Mouse (Mus musculus) MEL (cell line): ENCODE results near the gene Lingo1. TPM values are rescaled to one million over a fixed set of nuclear protein-coding genes. Genes with fewer than 3 reads are reported as not detected.

Experiments used
- DNase-seq: peaks from one replicate; pipeline ENCODE4 v3.0.0; 2011; ENCODE audit warnings: low read depth, low spot score
- H3K27ac ChIP-seq: 2 replicates; pipeline ENCODE4 v1.5.1; 2012; ENCODE audit warnings: low read depth, mild to moderate bottlenecking, control low read depth, low read length, moderate library complexity; ENCODE audit not compliant: control insufficient read depth
- H3K27me3 ChIP-seq, 2 experiments: fragments of 150-350 bp in 1 of 2; sonication (generic) in 1 of 2; 2 replicates each; pipeline ENCODE4 v1.6.1; 2012; ENCODE audit warnings: low read length in 2 of 2, mild to moderate bottlenecking in 2 of 2, improper control_type of control experiment in 1 of 2, moderate library complexity in 1 of 2; ENCODE audit not compliant: insufficient read depth in 2 of 2, control insufficient read depth in 1 of 2
- H3K36me3 ChIP-seq, 2 experiments: 2 replicates each; pipeline ENCODE4 v1.6.1; 2012 to 2014; ENCODE audit warnings: low read length in 2 of 2, improper control_type of control experiment in 1 of 2, inconsistent platforms in 1 of 2, mild to moderate bottlenecking in 1 of 2; ENCODE audit not compliant: insufficient read depth in 2 of 2, control insufficient read depth in 1 of 2
- H3K4me1 ChIP-seq, 2 experiments: fragments of 150-350 bp in 1 of 2; sonication (generic) in 1 of 2; 2 replicates each; pipeline ENCODE4 v1.6.1; 2012; ENCODE audit warnings: low read length in 2 of 2, improper control_type of control experiment in 1 of 2, mild to moderate bottlenecking in 1 of 2; ENCODE audit not compliant: insufficient read depth in 2 of 2, control insufficient read depth in 1 of 2
- H3K4me3 ChIP-seq, 2 experiments: fragments of 150-350 bp in 1 of 2; sonication (generic) in 1 of 2; 2 replicates each; pipeline ENCODE4 v1.5.1; 2012; ENCODE audit warnings: low read depth in 2 of 2, low read length in 2 of 2, mild to moderate bottlenecking in 2 of 2, moderate library complexity in 2 of 2, control low read depth in 1 of 2, improper control_type of control experiment in 1 of 2; ENCODE audit not compliant: control insufficient read depth in 1 of 2, insufficient read depth in 1 of 2
- H3K79me2 ChIP-seq: 2 replicates; pipeline ENCODE4 v1.6.1; 2012; ENCODE audit warnings: mild to moderate bottlenecking, low read length, moderate library complexity; ENCODE audit not compliant: control insufficient read depth, poor library complexity, insufficient read depth
- H3K9ac ChIP-seq: 2 replicates; pipeline ENCODE4 v1.6.1; 2012; ENCODE audit warnings: low read depth, mild to moderate bottlenecking, control low read depth, low read length, moderate library complexity; ENCODE audit not compliant: control insufficient read depth, poor library complexity, severe bottlenecking
- H3K9me3 ChIP-seq: fragments of 150-350 bp; sonication (generic); replicated peaks from 2 replicates; pipeline ENCODE4 v1.6.1; 2012; ENCODE audit warnings: mild to moderate bottlenecking, low read length, improper control_type of control experiment, moderate library complexity; ENCODE audit not compliant: insufficient read depth
- BHLHE40 ChIP-seq: IDR thresholded peaks from 2 replicates; pipeline ENCODE4 v1.6.1; 2012; ENCODE audit warnings: low read depth, mild to moderate bottlenecking, inconsistent platforms, low read length, improper control_type of control experiment, borderline replicate concordance
- CHD1 ChIP-seq: IDR thresholded peaks from 2 replicates; pipeline ENCODE4 v1.6.1; 2012; ENCODE audit warnings: low read depth, mild to moderate bottlenecking, inconsistent platforms, low read length, improper control_type of control experiment
- CHD2 ChIP-seq: IDR thresholded peaks from 2 replicates; pipeline ENCODE4 v1.6.1; 2011; ENCODE audit warnings: low read length, improper control_type of control experiment
- CTCF ChIP-seq, 3 experiments: IDR thresholded peaks in 2 of 3; conservative IDR thresholded peaks in 1 of 3; 2 replicates each; pipeline ENCODE4 v1.5.1; 2011 to 2012; ENCODE audit warnings: low read length in 3 of 3, low read depth in 2 of 3, mild to moderate bottlenecking in 2 of 3, improper control_type of control experiment in 1 of 3, inconsistent platforms in 1 of 3, mixed read lengths in 1 of 3, moderate library complexity in 1 of 3; ENCODE audit not compliant: control insufficient read depth in 1 of 3, insufficient read depth in 1 of 3, poor library complexity in 1 of 3, severe bottlenecking in 1 of 3
- E2F4 ChIP-seq: IDR thresholded peaks from 2 replicates; pipeline ENCODE4 v1.6.1; 2011; ENCODE audit warnings: low read depth, low read length, improper control_type of control experiment, borderline replicate concordance
- ELF1 ChIP-seq: IDR thresholded peaks from 2 replicates; pipeline ENCODE4 v1.6.1; 2014; ENCODE audit warnings: low read depth, mild to moderate bottlenecking, inconsistent platforms, low read length, improper control_type of control experiment, moderate library complexity
- ETS1 ChIP-seq: IDR thresholded peaks from 2 replicates; pipeline ENCODE4 v1.6.1; 2012; ENCODE audit warnings: low read depth, mild to moderate bottlenecking, inconsistent platforms, low read length, improper control_type of control experiment, moderate library complexity
- HCFC1 ChIP-seq: IDR thresholded peaks from 2 replicates; pipeline ENCODE4 v1.6.1; 2012; ENCODE audit warnings: low read depth, mild to moderate bottlenecking, inconsistent platforms, low read length, improper control_type of control experiment, moderate library complexity
- MAFK ChIP-seq: IDR thresholded peaks from 2 replicates; pipeline ENCODE4 v1.6.1; 2011; ENCODE audit warnings: low read depth, mild to moderate bottlenecking, low read length, improper control_type of control experiment, borderline replicate concordance
- MAZ ChIP-seq: IDR thresholded peaks from 2 replicates; pipeline ENCODE4 v1.6.1; 2012; ENCODE audit warnings: low read depth, mild to moderate bottlenecking, inconsistent platforms, low read length, improper control_type of control experiment
- MYB ChIP-seq: IDR thresholded peaks from 2 replicates; pipeline ENCODE4 v1.6.1; 2011; ENCODE audit warnings: mild to moderate bottlenecking, low read depth, low read length, improper control_type of control experiment
- MYC ChIP-seq: IDR thresholded peaks from 2 replicates; pipeline ENCODE4 v1.6.1; 2011; ENCODE audit warnings: low read depth, mild to moderate bottlenecking, low read length, improper control_type of control experiment, moderate library complexity
- NELFE ChIP-seq: IDR thresholded peaks from 2 replicates; pipeline ENCODE4 v1.6.1; 2011; ENCODE audit warnings: low read depth, low read length, improper control_type of control experiment
- POLR2AphosphoS2 ChIP-seq: IDR thresholded peaks from 2 replicates; pipeline ENCODE4 v1.6.1; 2011; ENCODE audit warnings: low read length, improper control_type of control experiment
- RAD21 ChIP-seq: IDR thresholded peaks from 2 replicates; pipeline ENCODE4 v1.6.1; 2011; ENCODE audit warnings: mild to moderate bottlenecking, low read depth, low read length, improper control_type of control experiment
- TAL1 ChIP-seq: IDR thresholded peaks from 2 replicates; pipeline ENCODE4 v1.6.1; 2012; ENCODE audit warnings: mild to moderate bottlenecking, inconsistent platforms, low read length, moderate library complexity, mixed read lengths
- UBTF ChIP-seq: IDR thresholded peaks from 2 replicates; pipeline ENCODE4 v1.6.1; 2012; ENCODE audit warnings: low read depth, mild to moderate bottlenecking, inconsistent platforms, low read length, improper control_type of control experiment, moderate library complexity, borderline replicate concordance; ENCODE audit not compliant: insufficient read depth
- USF1 ChIP-seq: IDR thresholded peaks from 2 replicates; pipeline ENCODE4 v1.6.1; 2014; ENCODE audit warnings: low read depth, mild to moderate bottlenecking, inconsistent platforms, low read length, improper control_type of control experiment, moderate library complexity
- ZC3H11A ChIP-seq: IDR thresholded peaks from 2 replicates; pipeline ENCODE4 v1.6.1; 2012; ENCODE audit warnings: low read depth, mild to moderate bottlenecking, inconsistent platforms, low read length, improper control_type of control experiment
- polyA plus RNA-seq, 2 experiments: library from polyadenylated mRNA; stranded (reverse) in 1 of 2; unstranded in 1 of 2; fragments of >175 nt in 1 of 2; fragments of >200 nt in 1 of 2; gene quantifications; 2 replicates each; pipeline versions ENCODE4 v1.2.1 to v1.2.4; 2012; ENCODE audit warnings: low replicate concordance in 2 of 2, low read depth in 1 of 2; ENCODE audit not compliant: insufficient read length in 2 of 2, insufficient read depth in 1 of 2, missing spikeins in 1 of 2
- total RNA-seq: library from RNA; depleted of rRNA; stranded (reverse); fragments of 300-350 nt; gene quantifications from 2 replicates; pipeline ENCODE4 v1.2.3, GENCODE M21; 2012

The Lingo1 gene
- total and polyA plus RNA-seq, 3 experiments = not detected

- no peak for TF ChIP-seq TAL1
- no peak for TF ChIP-seq USF1
- no peak for TF ChIP-seq E2F4
- no peak for TF ChIP-seq MAZ
- no peak for TF ChIP-seq MYB
- no peaks in the 10 kb centered on the region for H3K79me2 ChIP-seq
- no peak overlapping the region for H3K9ac ChIP-seq
- no peaks in the 10 kb centered on the region for H3K36me3 ChIP-seq
- H3K27me3 ChIP-seq = peaks cover 0 to 1% of the 10 kb centered on the region in 2 experiments; a peak in 1 of 4 replicates
- H3K27ac ChIP-seq = no peak overlapping the region
- no peaks in the 10 kb centered on the region for H3K9me3 ChIP-seq
- no peaks in the 10 kb centered on the region for H3K4me1 ChIP-seq
- DNase-seq = no peak
- H3K4me3 ChIP-seq = no peak overlapping the region
These were observed 65.3 kb downstream of the Lingo1 start for GRCm38 (mm10) chr9:56730997-56731396.

- no peaks in the 10 kb centered on the region for H3K4me1 ChIP-seq
- no peak overlapping the region for H3K27ac ChIP-seq
- no peak overlapping the region for H3K9ac ChIP-seq
- no peak for DNase-seq
- H3K9me3 ChIP-seq = no peaks in the 10 kb centered on the region
- TF ChIP-seq POLR2AphosphoS2 (no peak), CHD1 (no peak), ELF1 (no peak), BHLHE40 (no peak), UBTF (no peak), CHD2 (no peak), ZC3H11A (no peak), ETS1 (no peak), HCFC1 (no peak), RAD21 (no peak), TAL1 (no peak), MYC (no peak), CTCF (IDR thresholded peaks at IDR 0.05 in 2 of 3, conservative IDR thresholded peaks at IDR 0.05 in 1 of 3; ENCODE audit: control insufficient read depth in 1 of 3, insufficient read depth in 1 of 3, low read depth in 2 of 3, low read length in 3 of 3, poor library complexity in 1 of 3, severe bottlenecking in 1 of 3) (no peak), NELFE (no peak), MAFK (no peak), MYB (no peak), E2F4 (no peak)
- peaks cover 0 to 1% of the 10 kb centered on the region in 2 experiments; a peak in 1 of 4 replicates for H3K27me3 ChIP-seq
- no peaks in the 10 kb centered on the region for H3K36me3 ChIP-seq
- H3K79me2 ChIP-seq = no peaks in the 10 kb centered on the region
- H3K4me3 ChIP-seq = no peak overlapping the region
These were observed 67.1 kb downstream of the Lingo1 start for GRCm38 (mm10) chr9:56729145-56729544.
